Mouse (Mus musculus) embryonic facial prominence, embryonic 11.5 days (tissue): ENCODE measurements at regions not wholly inside any gene's neighbourhood (a gene's known extent, or its start where the extent isn't known, plus 50 kb on each side); places are given as distances from the start of the nearest gene placed in this dataset.

Source experiments
- ATAC-seq: fragments of 200-750 bp; cut with Nextera tagmentation; replicated peaks from 2 replicates; pipeline ENCODE4 v1.8.0; 2017; ENCODE audit warnings: low read depth; ENCODE audit not compliant: insufficient number of reproducible peaks, low FRiP score, low TSS enrichment
- DNase-seq: peaks from one replicate; pipeline ENCODE4 v3.0.0-alpha.2; 2015; ENCODE audit warnings: low spot score
- H3K27ac ChIP-seq: fragments of 300-500 bp; sonication (generic); replicated peaks from 2 replicates; pipeline ENCODE4 v1.5.1; 2014; ENCODE audit warnings: mild to moderate bottlenecking, low read depth, low read length, control low read depth
- H3K27me3 ChIP-seq: fragments of 300-500 bp; sonication (generic); 2 replicates; pipeline ENCODE4 v1.6.1; 2014; ENCODE audit warnings: mild to moderate bottlenecking, low read length, moderate library complexity, mixed read lengths; ENCODE audit not compliant: control insufficient read depth, insufficient read depth
- H3K36me3 ChIP-seq: fragments of 300-500 bp; sonication (generic); replicated peaks from 2 replicates; pipeline ENCODE4 v1.6.1; 2014; ENCODE audit warnings: low read depth, mild to moderate bottlenecking, low read length, moderate library complexity, mixed read lengths; ENCODE audit not compliant: control insufficient read depth, insufficient read depth
- H3K4me1 ChIP-seq: fragments of 300-500 bp; sonication (generic); 2 replicates; pipeline ENCODE4 v1.6.1; 2014; ENCODE audit warnings: low read length, mixed read lengths; ENCODE audit not compliant: control insufficient read depth, insufficient read depth
- H3K4me2 ChIP-seq: fragments of 300-500 bp; sonication (generic); 2 replicates; pipeline ENCODE4 v1.6.1; 2014; ENCODE audit warnings: low read depth, mild to moderate bottlenecking, control low read depth, low read length, moderate library complexity
- H3K4me3 ChIP-seq: fragments of 300-500 bp; sonication (generic); 2 replicates; pipeline ENCODE4 v1.5.1; 2014; ENCODE audit warnings: low read depth, low read length, control low read depth
- H3K9ac ChIP-seq: fragments of 300-500 bp; sonication (generic); replicated peaks from 2 replicates; pipeline ENCODE4 v1.6.1; 2014; ENCODE audit warnings: mild to moderate bottlenecking, control low read depth, low read length
- H3K9me3 ChIP-seq: fragments of 300-500 bp; sonication (generic); replicated peaks from 2 replicates; pipeline ENCODE4 v1.6.1; 2016; ENCODE audit warnings: mild to moderate bottlenecking, low read length, inconsistent platforms, mixed read lengths; ENCODE audit not compliant: control insufficient read depth
- WGBS: fragments of 180-500 bp; shearing (Covaris S2); extraction: QIAGEN DNeasy Blood & Tissue Kit; methylation state at CpG from one replicate; pipeline ENCODE4 v1.1.7; 2014; 5-methylcytosine and 5-hydroxymethylcytosine counted together

DNA sequence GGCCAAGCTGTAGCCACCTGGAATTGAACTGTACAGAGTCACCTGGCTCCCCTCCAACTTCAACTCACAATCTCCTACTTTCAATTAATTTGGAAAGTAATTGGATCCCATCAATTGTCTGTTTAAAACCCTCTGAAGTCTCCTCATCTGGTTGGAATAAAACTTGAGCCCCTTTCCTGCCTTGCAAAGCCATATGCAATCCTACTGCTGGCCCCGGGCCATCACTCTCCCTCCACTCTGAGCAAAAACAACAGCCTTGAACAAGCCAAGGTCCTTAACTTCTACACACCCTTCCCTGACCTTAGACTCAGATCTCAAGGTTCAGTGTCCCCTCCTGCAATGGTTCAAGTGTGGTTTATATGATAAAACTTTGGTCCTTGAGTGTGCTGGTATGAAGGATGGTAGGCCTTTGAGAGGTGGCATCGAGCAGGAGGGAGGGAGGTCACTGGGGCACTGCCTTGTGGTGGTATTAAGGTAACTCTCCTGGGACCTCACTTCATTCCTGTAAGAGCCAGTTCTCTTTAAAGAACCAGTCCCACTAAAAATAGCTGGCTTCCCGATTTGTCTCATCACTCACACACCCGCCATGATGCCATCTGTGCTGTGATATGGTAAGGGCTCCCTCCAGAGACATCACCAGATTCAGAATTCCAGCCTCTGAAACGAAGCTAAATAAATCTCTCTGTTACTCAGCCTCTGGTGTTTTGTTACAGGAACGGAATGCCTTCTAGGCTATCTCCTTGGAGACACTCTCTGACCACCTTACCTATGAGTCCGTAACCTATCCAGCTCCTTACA, 112.0 kb upstream of the Zmiz1 start:
- H3K4me3 ChIP-seq: no peak overlapping the region
- ATAC-seq: no peak

DNA sequence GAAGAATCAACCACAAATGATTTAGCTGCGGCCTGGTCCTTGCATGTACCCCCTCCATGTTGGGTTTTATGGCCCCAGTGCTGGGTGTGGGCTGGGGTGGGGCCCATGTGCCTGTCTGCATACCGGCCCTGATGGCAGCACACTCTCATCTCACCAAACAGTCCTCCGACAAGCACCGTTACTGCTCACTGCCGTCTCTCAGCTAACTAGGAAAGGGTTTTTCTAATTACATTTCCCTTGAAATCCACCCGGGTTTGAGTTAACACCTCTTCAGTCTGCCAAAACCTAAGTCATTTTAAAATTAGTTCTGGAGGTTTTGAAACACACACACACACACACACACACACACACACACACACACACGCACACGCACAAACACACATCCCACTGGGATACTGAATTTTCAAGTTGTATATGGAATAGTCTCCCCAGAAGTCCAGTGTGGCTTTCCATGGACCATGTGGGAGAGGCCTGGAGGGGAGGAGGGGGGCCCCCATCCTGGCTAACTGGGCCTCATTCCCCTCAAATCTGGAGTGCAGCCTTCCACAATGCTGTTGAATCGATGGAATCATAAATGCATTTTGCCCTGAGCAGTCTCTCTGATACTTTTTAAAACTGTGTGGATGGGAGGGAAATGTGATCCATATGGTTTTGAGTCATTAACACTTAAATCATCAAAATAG, 108.6 kb upstream of the Zmiz1 start:
- Histone ChIP-seq H3K9me3 (no peaks in the 10 kb centered on the region), H3K27me3 (no peaks in the 10 kb centered on the region), H3K4me2 (no peak overlapping the region), H3K36me3 (no peaks in the 10 kb centered on the region), H3K4me3 (no peak overlapping the region), H3K4me1 (no peaks in the 10 kb centered on the region), H3K27ac (no peak overlapping the region; the same call in 1 of the 2 replicates), H3K9ac (no peak overlapping the region)
- 64% methylated on average over 9 of the region's 9 CpGs for WGBS
- ATAC-seq (no peak), DNase-seq (no peak)

More for the DNA sequence above, 112.0 kb upstream of the Zmiz1 start:
- no peaks in the 10 kb centered on the region for H3K9me3 ChIP-seq
- H3K27ac ChIP-seq: no peak overlapping the region
- no peak overlapping the region for H3K9ac ChIP-seq
- WGBS: 64% methylated on average over 7 of the region's 7 CpGs
- no peaks in the 10 kb centered on the region for H3K36me3 ChIP-seq
- peaks cover 7% of the 10 kb centered on the region; the same call in 1 of the 2 replicates for H3K4me1 ChIP-seq
- H3K4me2 ChIP-seq: no peak overlapping the region
- DNase-seq: peak; percentile 35
- H3K27me3 ChIP-seq: no peaks in the 10 kb centered on the region

DNA sequence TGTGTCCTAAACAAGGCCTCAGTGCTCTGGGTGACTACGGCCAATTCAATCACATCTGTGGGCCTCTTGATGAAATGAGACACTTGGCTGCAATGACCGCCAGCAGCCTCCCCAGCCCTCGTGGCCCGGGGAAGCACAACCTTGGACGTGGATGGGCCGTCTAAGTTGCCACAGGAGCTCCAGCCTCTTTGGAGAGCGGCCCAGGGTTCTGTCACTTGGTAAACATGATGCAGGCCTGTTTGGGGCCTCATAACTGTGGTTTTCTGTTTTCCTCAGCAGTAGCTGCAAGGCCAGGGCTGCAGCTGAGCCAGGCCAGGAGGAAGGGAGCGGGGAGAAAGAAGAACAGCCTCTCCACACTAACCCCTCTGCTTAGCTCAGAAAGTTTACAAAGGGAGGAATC, 105.2 kb upstream of the Zmiz1 start:
- Histone ChIP-seq H3K36me3 (no peaks in the 10 kb centered on the region), H3K27me3 (no peaks in the 10 kb centered on the region), H3K9me3 (no peaks in the 10 kb centered on the region), H3K4me3 (no peak overlapping the region), H3K27ac (no peak overlapping the region), H3K9ac (no peak overlapping the region), H3K4me2 (no peak overlapping the region), H3K4me1 (no peaks in the 10 kb centered on the region)
- ATAC-seq (no peak), DNase-seq (no peak)
- 81% methylated on average over 8 of the region's 8 CpGs for WGBS

DNA sequence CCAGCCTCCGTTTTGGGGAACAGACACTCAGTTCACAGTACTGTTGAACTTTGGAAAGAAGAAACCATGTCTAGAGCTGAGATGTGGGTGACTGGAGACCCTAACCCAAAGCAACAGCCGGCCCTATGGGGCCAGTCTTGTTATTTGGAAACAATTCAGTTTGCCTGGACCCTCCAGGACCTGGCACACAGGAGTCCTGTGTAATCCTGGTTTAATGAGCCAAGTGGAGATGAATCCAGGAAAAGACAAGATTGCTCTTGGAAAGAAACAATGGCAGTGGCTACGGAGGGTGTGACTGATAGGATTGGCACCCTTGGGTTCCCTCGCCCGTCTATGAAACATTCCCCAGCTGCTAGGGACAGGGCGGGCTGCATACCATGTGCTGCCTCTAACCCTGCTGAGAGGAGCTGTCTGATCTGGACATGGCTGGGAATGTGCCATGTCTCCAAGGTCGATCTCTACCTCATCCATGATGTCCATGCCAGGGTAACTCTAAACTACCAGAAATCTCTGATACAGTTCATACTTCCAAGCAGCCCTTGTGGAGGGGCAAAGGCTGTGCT, 104.6 kb upstream of the Zmiz1 start:
- H3K4me3 ChIP-seq: no peak overlapping the region
- 81% methylated on average over 7 of the region's 7 CpGs for WGBS
- no peak for ATAC-seq
- H3K4me1 ChIP-seq: no peaks in the 10 kb centered on the region
- no peak for DNase-seq
- H3K36me3 ChIP-seq: no peaks in the 10 kb centered on the region
- no peak overlapping the region for H3K27ac ChIP-seq
- no peaks in the 10 kb centered on the region for H3K9me3 ChIP-seq
- no peak overlapping the region for H3K4me2 ChIP-seq
- H3K9ac ChIP-seq: no peak overlapping the region
- H3K27me3 ChIP-seq: no peaks in the 10 kb centered on the region

DNA sequence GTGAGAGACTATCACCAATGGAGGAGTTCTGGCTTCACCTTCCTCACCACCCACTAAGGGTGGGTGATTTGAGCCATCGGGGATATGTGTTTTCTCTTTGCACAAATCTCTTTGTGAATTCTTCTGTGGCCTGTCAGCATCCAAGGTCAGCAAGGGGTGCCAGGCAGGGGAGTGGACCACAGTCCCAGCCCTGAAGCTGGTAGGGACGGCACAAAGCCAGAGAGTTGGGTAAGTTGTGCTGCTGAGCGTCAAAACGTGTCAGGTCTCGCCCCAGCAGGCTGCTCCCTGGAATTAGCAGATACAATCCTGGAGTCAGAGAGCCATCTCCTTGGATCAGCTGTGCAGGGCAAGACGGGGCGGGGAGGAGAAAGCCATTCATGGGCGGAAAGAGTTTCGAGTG, 101.2 kb upstream of the Zmiz1 start:
- ATAC-seq: no peak
- Histone ChIP-seq H3K27ac (no peak overlapping the region), H3K27me3 (no peaks in the 10 kb centered on the region), H3K36me3 (no peaks in the 10 kb centered on the region), H3K4me1 (no peaks in the 10 kb centered on the region), H3K4me2 (no peak overlapping the region), H3K9me3 (no peaks in the 10 kb centered on the region), H3K9ac (no peak overlapping the region), H3K4me3 (no peak overlapping the region)
- no peak for DNase-seq
- 88% methylated on average over 9 of the region's 9 CpGs for WGBS

DNA sequence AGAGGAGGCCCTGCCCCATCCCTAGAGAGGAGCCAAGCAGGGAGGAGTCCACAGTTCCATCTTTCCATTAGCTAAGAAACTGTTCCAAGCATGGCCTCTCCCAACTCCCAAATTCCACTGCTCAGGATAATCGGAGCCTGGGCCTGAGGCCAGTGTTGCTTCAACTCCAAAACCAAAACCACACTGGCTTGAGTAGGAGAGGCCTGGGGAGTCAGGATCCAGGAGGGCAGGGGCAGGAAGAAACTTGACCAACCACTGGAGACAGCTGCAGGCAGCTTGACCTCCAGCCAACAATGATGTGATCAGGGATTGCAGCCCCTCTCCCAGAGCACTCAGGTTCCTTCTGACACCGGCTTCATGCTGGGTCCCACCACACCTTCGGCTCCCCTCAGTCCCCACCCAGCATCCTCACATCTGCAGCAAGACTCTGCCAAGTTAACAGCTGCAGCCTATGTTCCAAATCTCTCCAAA, 99.1 kb upstream of the Zmiz1 start:
- WGBS: 82% methylated on average over 3 of the region's 3 CpGs
- no peaks in the 10 kb centered on the region for H3K36me3 ChIP-seq
- DNase-seq (no peak), ATAC-seq (no peak)
- H3K9ac ChIP-seq: no peak overlapping the region
- H3K27me3 ChIP-seq: no peaks in the 10 kb centered on the region
- no peak overlapping the region for H3K4me3 ChIP-seq
- no peak overlapping the region for H3K4me2 ChIP-seq
- no peak overlapping the region for H3K27ac ChIP-seq
- no peaks in the 10 kb centered on the region for H3K9me3 ChIP-seq
- H3K4me1 ChIP-seq: no peaks in the 10 kb centered on the region

DNA sequence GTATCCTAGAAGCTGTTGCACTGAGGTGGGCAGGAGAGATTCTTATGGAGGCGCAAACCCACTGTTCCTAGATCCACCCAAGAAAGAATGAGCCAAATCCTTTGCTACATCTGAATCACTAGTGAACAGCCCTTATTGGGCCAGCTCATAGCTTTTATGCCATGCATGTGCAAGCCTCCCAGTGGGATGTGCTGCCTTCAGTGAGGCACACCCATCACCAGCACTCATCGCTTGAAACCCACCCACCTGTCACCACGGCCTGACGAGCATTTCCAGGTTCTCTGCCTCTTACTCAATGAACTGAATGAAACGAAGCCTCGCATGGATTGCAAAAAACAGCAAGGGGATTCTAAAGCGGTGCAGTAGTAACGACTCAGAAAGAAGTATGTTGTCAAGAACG, 98.3 kb upstream of the Zmiz1 start:
- Histone ChIP-seq H3K27me3 (no peaks in the 10 kb centered on the region), H3K4me2 (no peak overlapping the region), H3K4me3 (no peak overlapping the region), H3K27ac (no peak overlapping the region), H3K9ac (no peak overlapping the region), H3K4me1 (no peaks in the 10 kb centered on the region), H3K36me3 (no peaks in the 10 kb centered on the region), H3K9me3 (no peaks in the 10 kb centered on the region)
- no peak for DNase-seq
- WGBS: 88% methylated on average over 9 of the region's 9 CpGs
- no peak for ATAC-seq

DNA sequence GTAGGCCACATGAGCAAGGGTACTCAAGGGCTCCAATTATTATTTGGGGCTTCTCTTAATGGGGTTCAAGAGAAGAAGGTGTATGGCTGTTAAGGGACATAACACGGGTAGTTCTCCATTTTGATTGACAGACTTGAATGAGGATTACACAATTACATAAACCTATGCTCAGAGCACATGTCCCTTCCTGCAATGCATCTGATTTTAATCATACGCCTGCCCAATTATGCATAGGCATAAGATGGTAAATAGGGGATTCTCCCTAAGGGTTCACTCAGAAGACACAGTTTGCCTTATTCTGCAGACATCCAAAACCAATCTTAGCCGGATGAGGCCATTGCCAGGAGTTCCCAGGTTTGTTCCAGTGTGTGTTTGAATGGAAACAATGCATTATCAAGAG, 97.9 kb upstream of the Zmiz1 start:
- Histone ChIP-seq H3K36me3 (no peaks in the 10 kb centered on the region), H3K27ac (no peak overlapping the region), H3K9me3 (no peaks in the 10 kb centered on the region), H3K4me1 (no peaks in the 10 kb centered on the region), H3K4me2 (no peak overlapping the region), H3K9ac (no peak overlapping the region), H3K27me3 (no peaks in the 10 kb centered on the region), H3K4me3 (no peak overlapping the region)
- 74% methylated on average over 3 of the region's 3 CpGs for WGBS
- ATAC-seq: no peak
- DNase-seq: no peak
